Mouse (Mus musculus): ENCODE data around the gene Spaca4.

- TF ChIP-seq CHD2 (IDR thresholded peaks at IDR 0.05; ENCODE audit: low read length): no peak
- no peak for TF ChIP-seq NRF1 (IDR thresholded peaks at IDR 0.05; ENCODE audit: insufficient read depth, low read depth, low read length, poor library complexity, severe bottlenecking)
- no peak for TF ChIP-seq POLR2AphosphoS5 (IDR thresholded peaks at IDR 0.05; ENCODE audit: borderline replicate concordance, low read depth, low read length)
- TF ChIP-seq GABPA (IDR thresholded peaks at IDR 0.05; ENCODE audit: low read depth, low read length): no peak
- TF ChIP-seq CTCF (IDR thresholded peaks at IDR 0.05 in 2 of 3, conservative IDR thresholded peaks at IDR 0.05 in 1 of 3; ENCODE audit: control insufficient read depth in 1 of 3, insufficient read depth in 1 of 3, low read depth in 2 of 3, low read length in 3 of 3, poor library complexity in 1 of 3, severe bottlenecking in 1 of 3): no peak
These were observed 13.4 kb downstream of the Spaca4 start for GRCm38 (mm10) chr7:45712022-45712757.

Measured in MEL (cell line).